Mouse (Mus musculus): ENCODE results near the gene Zrsr1. TPM values are rescaled to one million over a fixed set of nuclear protein-coding genes. Genes with fewer than 3 reads are reported as not detected.
A peak's percentile ranks its signal among the peaks of the same experiment; 100 is the strongest.

Gene Zrsr1
- polyA plus RNA-seq (2012; rRNA removed): 3.4 and 3.5 TPM in 2 replicates

DNA sequence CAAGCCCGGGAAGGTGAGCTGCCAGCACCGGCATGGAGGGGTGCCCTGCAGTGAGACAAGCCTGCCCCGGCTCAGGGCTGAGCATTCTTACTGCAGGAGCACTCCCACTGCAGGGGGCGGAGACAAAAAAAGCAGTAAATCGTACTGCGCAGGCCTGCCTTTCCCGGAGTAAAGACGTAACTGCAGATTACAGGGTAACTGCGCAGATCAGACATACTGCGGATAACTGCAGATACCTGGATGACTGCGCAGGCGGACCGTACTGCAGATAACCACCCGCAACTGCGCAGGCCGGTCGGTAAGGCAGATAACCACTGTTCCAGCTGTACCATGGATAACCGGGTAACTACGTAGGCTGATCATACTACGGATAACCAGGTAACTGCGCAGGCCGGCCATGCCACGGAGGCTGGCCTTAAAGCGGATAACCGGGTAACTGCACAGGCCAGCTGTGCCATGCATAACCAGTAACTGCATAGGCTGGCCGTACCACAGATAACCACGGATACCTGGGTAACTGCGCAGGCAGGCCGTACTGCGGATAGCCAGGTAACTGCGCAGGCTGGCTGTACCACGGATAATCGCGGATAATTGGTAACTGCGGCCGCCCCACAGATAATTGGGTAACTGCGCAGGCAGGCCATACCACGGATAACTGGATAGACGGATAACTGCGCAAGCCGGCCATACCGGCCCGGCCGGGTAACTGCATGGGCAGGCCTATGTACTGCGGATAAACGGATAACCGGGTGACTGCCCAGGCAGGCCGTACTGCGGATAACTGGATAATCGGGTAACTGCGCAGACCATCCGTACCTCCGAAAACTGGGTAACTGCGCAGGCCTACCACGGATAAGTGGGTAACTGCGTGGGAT lies at the start of gene Zrsr1:
Gene Zrsr1, plus strand, starts transcription at position 171 of the 875 bp plus-strand sequence.
- peak within 1 kb of the TSS; percentile 76 for H3K27ac ChIP-seq (ENCODE audit: control insufficient read depth, insufficient read depth, low read length)
- H3K36me3 ChIP-seq (ENCODE audit: control insufficient read depth, insufficient read depth, low read length): no peaks in the 10 kb centered on the region
- peak; percentile 58 for DNase-seq
- peak within 1 kb of the TSS; percentile 78 for H3K4me3 ChIP-seq (ENCODE audit: control insufficient read depth, insufficient read depth, low read length)
- H3K4me1 ChIP-seq (replicated peaks; ENCODE audit: control insufficient read depth, insufficient read depth, low read length): peaks cover 15% of the 10 kb centered on the region
- 49% methylated on average over 56 of the region's 56 CpGs for WGBS
- no peaks in the 10 kb centered on the region for H3K27me3 ChIP-seq (ENCODE audit: control insufficient read depth, insufficient read depth, low read length)
- TF ChIP-seq POLR2A (IDR thresholded peaks at IDR 0.05; ENCODE audit: control insufficient read depth, extremely low read depth, insufficient read depth, low read length, poor library complexity) (no peak), CTCF (IDR thresholded peaks at IDR 0.05; ENCODE audit: borderline replicate concordance, control insufficient read depth, extremely low read depth, insufficient read depth, low read length, poor library complexity) (no peak)

DNA sequence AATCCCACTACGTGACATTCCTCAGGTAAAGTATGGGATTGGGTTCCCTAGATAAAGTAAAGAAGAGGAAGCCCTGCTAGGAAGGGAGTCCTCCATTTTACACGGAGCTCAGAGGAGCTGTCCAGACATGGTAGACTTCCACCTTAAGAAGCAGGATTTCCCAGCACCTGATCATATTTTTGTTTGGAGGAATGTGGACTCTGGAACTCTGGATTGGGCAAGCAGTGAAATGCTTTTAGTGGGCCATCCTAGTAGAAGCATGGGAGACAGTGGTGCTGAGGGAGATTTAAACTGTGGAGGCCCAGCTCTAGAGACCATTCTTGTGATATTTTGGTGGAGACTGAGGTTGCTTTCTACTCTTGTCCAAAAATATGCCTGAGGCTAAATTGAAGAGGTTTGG lies 49.3 kb upstream of the Zrsr1 start:
- no peaks in the 10 kb centered on the region for H3K36me3 ChIP-seq (ENCODE audit: control insufficient read depth, insufficient read depth, low read length)
- WGBS: 87% methylated on average over 2 of the region's 2 CpGs
- H3K27me3 ChIP-seq (ENCODE audit: control insufficient read depth, insufficient read depth, low read length): no peaks in the 10 kb centered on the region
- TF ChIP-seq POLR2A (IDR thresholded peaks at IDR 0.05; ENCODE audit: control insufficient read depth, extremely low read depth, insufficient read depth, low read length, poor library complexity) (no peak), CTCF (IDR thresholded peaks at IDR 0.05; ENCODE audit: borderline replicate concordance, control insufficient read depth, extremely low read depth, insufficient read depth, low read length, poor library complexity) (no peak)
- no peak for DNase-seq
- peaks cover 3% of the 10 kb centered on the region; the same call in 1 of the 2 replicates for H3K4me1 ChIP-seq (replicated peaks; ENCODE audit: control insufficient read depth, insufficient read depth, low read length)
- H3K27ac ChIP-seq (ENCODE audit: control insufficient read depth, insufficient read depth, low read length): no peak overlapping the region
- no peak overlapping the region for H3K4me3 ChIP-seq (ENCODE audit: control insufficient read depth, insufficient read depth, low read length)

GRCm38 (mm10) chr11:22923606-22924005 lies 48.2 kb upstream of the Zrsr1 start:
- H3K27ac ChIP-seq (ENCODE audit: control insufficient read depth, insufficient read depth, low read length): no peak overlapping the region
- H3K4me1 ChIP-seq (replicated peaks; ENCODE audit: control insufficient read depth, insufficient read depth, low read length): peaks cover 11% of the 10 kb centered on the region
- no peaks in the 10 kb centered on the region for H3K36me3 ChIP-seq (ENCODE audit: control insufficient read depth, insufficient read depth, low read length)
- no peaks in the 10 kb centered on the region for H3K27me3 ChIP-seq (ENCODE audit: control insufficient read depth, insufficient read depth, low read length)
- TF ChIP-seq CTCF (IDR thresholded peaks at IDR 0.05; ENCODE audit: borderline replicate concordance, control insufficient read depth, extremely low read depth, insufficient read depth, low read length, poor library complexity): no peak
- no peak for TF ChIP-seq POLR2A (IDR thresholded peaks at IDR 0.05; ENCODE audit: control insufficient read depth, extremely low read depth, insufficient read depth, low read length, poor library complexity)
- no peak overlapping the region for H3K4me3 ChIP-seq (ENCODE audit: control insufficient read depth, insufficient read depth, low read length)
- DNase-seq: no peak
- WGBS: 93% methylated on average over 2 of the region's 2 CpGs

DNA sequence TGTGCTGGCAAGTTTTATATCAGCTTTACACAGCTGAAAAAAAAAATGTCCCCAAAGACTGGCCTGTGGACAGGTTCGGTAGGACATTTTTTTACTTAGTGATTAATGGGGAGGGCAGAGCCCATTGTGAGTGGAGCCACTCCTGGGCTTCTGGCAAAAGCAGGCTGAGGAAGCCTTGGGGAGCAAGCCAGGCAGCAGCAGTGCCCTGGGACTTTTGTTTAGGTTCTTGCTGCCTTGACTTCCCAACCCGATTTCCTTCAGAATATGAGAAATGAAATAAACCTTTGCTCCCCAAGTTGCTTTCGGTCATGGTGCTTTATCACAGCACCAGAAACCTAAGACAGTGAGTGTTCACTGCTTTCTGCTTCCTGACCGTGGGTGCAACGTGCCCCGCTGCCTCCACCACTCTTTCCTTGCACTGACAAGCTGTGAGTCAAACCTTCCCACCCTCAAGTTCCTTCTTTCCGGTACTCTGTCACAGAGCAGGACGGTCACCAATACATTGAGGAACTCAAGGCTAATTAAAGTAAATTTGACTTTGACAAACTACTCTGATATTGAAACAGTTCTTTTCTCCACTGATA lies 43.1 kb upstream of the Zrsr1 start:
- Histone ChIP-seq H3K27ac (ENCODE audit: control insufficient read depth, insufficient read depth, low read length) (0 out of 2 replicates have a peak overlapping the region, but pooled peaks have one; percentile 7), H3K4me1 (replicated peaks; ENCODE audit: control insufficient read depth, insufficient read depth, low read length) (peaks cover 14% of the 10 kb centered on the region), H3K27me3 (ENCODE audit: control insufficient read depth, insufficient read depth, low read length) (no peaks in the 10 kb centered on the region), H3K36me3 (ENCODE audit: control insufficient read depth, insufficient read depth, low read length) (no peaks in the 10 kb centered on the region), H3K4me3 (ENCODE audit: control insufficient read depth, insufficient read depth, low read length) (no peak overlapping the region)
- 33% methylated on average over 8 of the region's 8 CpGs for WGBS
- TF ChIP-seq CTCF (IDR thresholded peaks at IDR 0.05; ENCODE audit: borderline replicate concordance, control insufficient read depth, extremely low read depth, insufficient read depth, low read length, poor library complexity) (no peak), POLR2A (IDR thresholded peaks at IDR 0.05; ENCODE audit: control insufficient read depth, extremely low read depth, insufficient read depth, low read length, poor library complexity) (no peak)
- no peak for DNase-seq

- Histone ChIP-seq H3K27ac (ENCODE audit: control insufficient read depth, insufficient read depth, low read length) (no peak overlapping the region), H3K27me3 (ENCODE audit: control insufficient read depth, insufficient read depth, low read length) (no peaks in the 10 kb centered on the region), H3K36me3 (ENCODE audit: control insufficient read depth, insufficient read depth, low read length) (no peaks in the 10 kb centered on the region), H3K4me3 (ENCODE audit: control insufficient read depth, insufficient read depth, low read length) (no peak overlapping the region), H3K4me1 (replicated peaks; ENCODE audit: control insufficient read depth, insufficient read depth, low read length) (peaks cover 14% of the 10 kb centered on the region)
- 89% methylated on average over 2 of the region's 2 CpGs for WGBS
- TF ChIP-seq CTCF (IDR thresholded peaks at IDR 0.05; ENCODE audit: borderline replicate concordance, control insufficient read depth, extremely low read depth, insufficient read depth, low read length, poor library complexity) (no peak), POLR2A (IDR thresholded peaks at IDR 0.05; ENCODE audit: control insufficient read depth, extremely low read depth, insufficient read depth, low read length, poor library complexity) (no peak)
- DNase-seq: no peak
Observed at GRCm38 (mm10) chr11:22930129-22930528, 41.7 kb upstream of the Zrsr1 start.

DNA sequence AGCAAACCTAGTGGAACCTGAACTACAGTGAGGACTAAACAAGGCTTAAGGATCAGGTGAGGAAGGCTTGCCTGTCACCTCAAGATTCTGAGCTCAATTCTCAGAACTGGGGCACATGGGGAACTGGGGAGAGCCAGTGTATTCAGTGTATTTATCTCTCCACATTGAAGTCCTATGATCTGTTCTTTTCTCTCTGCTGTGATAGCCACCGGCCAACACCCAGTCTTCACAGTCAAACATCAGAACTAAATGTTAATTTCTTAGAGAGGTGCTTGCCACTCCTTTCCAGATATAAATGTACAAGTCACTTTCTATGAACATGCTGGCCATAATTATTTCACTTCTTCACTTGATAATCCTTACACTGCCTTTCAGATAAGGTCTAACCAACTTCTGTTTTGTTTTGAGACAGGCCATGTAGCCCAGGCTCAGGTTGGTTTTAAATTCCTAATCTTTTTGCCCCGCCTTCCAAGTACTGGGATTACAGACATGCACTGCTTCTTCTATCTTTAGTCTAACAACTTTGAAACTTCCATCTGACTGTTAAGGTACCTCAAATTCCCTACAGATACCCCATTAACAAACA lies 40.4 kb upstream of the Zrsr1 start:
- Histone ChIP-seq H3K4me1 (replicated peaks; ENCODE audit: control insufficient read depth, insufficient read depth, low read length) (peaks cover 14% of the 10 kb centered on the region), H3K4me3 (ENCODE audit: control insufficient read depth, insufficient read depth, low read length) (no peak overlapping the region), H3K27ac (ENCODE audit: control insufficient read depth, insufficient read depth, low read length) (no peak overlapping the region), H3K36me3 (ENCODE audit: control insufficient read depth, insufficient read depth, low read length) (no peaks in the 10 kb centered on the region), H3K27me3 (ENCODE audit: control insufficient read depth, insufficient read depth, low read length) (no peaks in the 10 kb centered on the region)
- no peak for DNase-seq
- 97% methylated on average over 2 of the region's 2 CpGs for WGBS
- TF ChIP-seq POLR2A (IDR thresholded peaks at IDR 0.05; ENCODE audit: control insufficient read depth, extremely low read depth, insufficient read depth, low read length, poor library complexity) (no peak), CTCF (IDR thresholded peaks at IDR 0.05; ENCODE audit: borderline replicate concordance, control insufficient read depth, extremely low read depth, insufficient read depth, low read length, poor library complexity) (no peak)

Measured in thymus, adult 2 months (tissue).